ENCODE assay signal across 22 mouse cellular contexts in genomic region chr15:25751510-25751909, GRCm38 (mm10).
DNase-seq lines count a peak whose midpoint lies in the region; ATAC-seq and TF ChIP-seq lines count a peak whose summit lies in the region.
"Had no signal": no experiment of that assay in that cellular context is flagged by ENCODE, and none has a peak within 500 bp of the region (broad histone marks: within the 10 kb centered on the region; RNA-seq: fewer than 3 reads in every experiment).

No protein-coding gene starts in this region.

- WGBS in hindbrain, embryonic 10.5 days: 29% methylated on average over 11 of the region's 11 CpGs
- WGBS in hindbrain, embryonic 16.5 days: 33% methylated on average over 11 of the region's 11 CpGs
- 43% methylated on average over 11 of the region's 11 CpGs for WGBS in embryonic facial prominence, embryonic 11.5 days

- DNase-seq in hindbrain, embryonic 10.5 days (ENCODE audit: low spot score): no peak
- DNase-seq in ES-CJ7 (ENCODE audit: low read depth, low spot score): peak; percentile 83
- no peak for DNase-seq in embryonic facial prominence, embryonic 11.5 days (ENCODE audit: low spot score)
- DNase-seq in cerebellum, adult 11 months: no peak
- no peak for DNase-seq in layer of hippocampus, postnatal 10 days (ENCODE audit: low spot score in 2 of 2)
- DNase-seq: cerebellum, adult 9-11 months; gastrocnemius, adult 2 months; heart, postnatal 10 days; lung, adult 18-20 months; right cerebral cortex, postnatal 25 days; thymus, adult 18-20 months had no signal

- H3K27ac ChIP-seq in hindbrain, embryonic 10.5 days: peak overlapping the region; percentile 68
- H3K27ac ChIP-seq in hindbrain, embryonic 16.5 days (ENCODE audit: low read depth, low read length): no peak overlapping the region
- 0 out of 2 replicates have a peak overlapping the region, but pooled peaks have one; percentile 3 for H3K27ac ChIP-seq in embryonic facial prominence, embryonic 11.5 days (replicated peaks; ENCODE audit: low read depth, low read length)
- H3K27ac ChIP-seq: gastrocnemius, adult 2 months; intestine, embryonic 15.5 days; kidney, postnatal 0 days; stomach, embryonic 15.5 days had no signal

- no peak overlapping the region for H3K4me3 ChIP-seq in hindbrain, embryonic 10.5 days
- H3K4me3 ChIP-seq in hindbrain, embryonic 16.5 days (ENCODE audit: low read length): no peak overlapping the region
- peak overlapping the region; percentile 81 for H3K4me3 ChIP-seq in E14TG2a.4 (replicated peaks; ENCODE audit: low read length)
- H3K4me3 ChIP-seq in embryonic facial prominence, embryonic 11.5 days (ENCODE audit: low read depth, low read length): no peak overlapping the region
- H3K4me3 ChIP-seq: gastrocnemius, adult 2 months; hindbrain, embryonic 13.5 days; intestine, embryonic 15.5 days; layer of hippocampus, adult 2 months; stomach, embryonic 15.5 days had no signal

- H3K4me2 ChIP-seq in hindbrain, embryonic 16.5 days (ENCODE audit: low read length): no peak overlapping the region
- no peak overlapping the region for H3K4me2 ChIP-seq in embryonic facial prominence, embryonic 11.5 days (ENCODE audit: low read depth, low read length)
- H3K4me2 ChIP-seq: heart, embryonic 11.5 days; hindbrain, embryonic 13.5 days; intestine, embryonic 15.5 days; liver, embryonic 11.5 days; stomach, embryonic 15.5 days had no signal

- peaks cover 28% of the 10 kb centered on the region for H3K36me3 ChIP-seq in hindbrain, embryonic 10.5 days
- H3K36me3 ChIP-seq in hindbrain, embryonic 16.5 days (ENCODE audit: control insufficient read depth, insufficient read depth, low read length): no peaks in the 10 kb centered on the region
- H3K36me3 ChIP-seq in E14TG2a.4 (ENCODE audit: insufficient read depth, low read length): peaks cover 28% of the 10 kb centered on the region
- H3K36me3 ChIP-seq in embryonic facial prominence, embryonic 11.5 days (replicated peaks; ENCODE audit: control insufficient read depth, insufficient read depth, low read depth, low read length): no peaks in the 10 kb centered on the region
- H3K36me3 ChIP-seq: G1E; hindbrain, embryonic 13.5 days; stomach, embryonic 15.5 days had no signal

- no peak for ATAC-seq in hindbrain, embryonic 16.5 days
- ATAC-seq in embryonic facial prominence, embryonic 11.5 days (replicated peaks; ENCODE audit: insufficient number of reproducible peaks, low FRiP score, low TSS enrichment, low read depth): no peak
- ATAC-seq in activated CD4-positive, CD25-positive, alpha-beta regulatory T cell, adult 4 months: no peak
- ATAC-seq: intestine, embryonic 15.5 days had no signal

- H3K27me3 ChIP-seq in hindbrain, embryonic 10.5 days (ENCODE audit: insufficient read depth, poor library complexity, severe bottlenecking): no peaks in the 10 kb centered on the region
- no peaks in the 10 kb centered on the region for H3K27me3 ChIP-seq in hindbrain, embryonic 16.5 days (replicated peaks; ENCODE audit: control insufficient read depth, insufficient read depth, low read length)
- no peaks in the 10 kb centered on the region for H3K27me3 ChIP-seq in E14TG2a.4 (ENCODE audit: insufficient read depth, low read length)
- no peaks in the 10 kb centered on the region for H3K27me3 ChIP-seq in embryonic facial prominence, embryonic 11.5 days (ENCODE audit: control insufficient read depth, insufficient read depth, low read length)
- H3K27me3 ChIP-seq: hindbrain, embryonic 13.5 days; intestine, embryonic 15.5 days; stomach, embryonic 15.5 days had no signal

- H3K9ac ChIP-seq in hindbrain, embryonic 16.5 days (ENCODE audit: low read depth, low read length): no peak overlapping the region
- H3K9ac ChIP-seq in embryonic facial prominence, embryonic 11.5 days (replicated peaks; ENCODE audit: low read length): no peak overlapping the region
- H3K9ac ChIP-seq: hindbrain, embryonic 13.5 days; intestine, embryonic 15.5 days; stomach, embryonic 15.5 days had no signal

- TF ChIP-seq CTCF in E14TG2a.4 (conservative IDR thresholded peaks at IDR 0.05; ENCODE audit: low read length): no peak

- no peaks in the 10 kb centered on the region for H3K9me3 ChIP-seq in hindbrain, embryonic 10.5 days
- H3K9me3 ChIP-seq in hindbrain, embryonic 16.5 days (ENCODE audit: control insufficient read depth, low read length): no peaks in the 10 kb centered on the region
- no peaks in the 10 kb centered on the region for H3K9me3 ChIP-seq in E14TG2a.4 (ENCODE audit: low read length)
- no peaks in the 10 kb centered on the region for H3K9me3 ChIP-seq in embryonic facial prominence, embryonic 11.5 days (replicated peaks; ENCODE audit: control insufficient read depth, low read length)
- H3K9me3 ChIP-seq: hindbrain, embryonic 13.5 days; intestine, embryonic 15.5 days; stomach, embryonic 15.5 days had no signal

- peaks cover 58% of the 10 kb centered on the region for H3K4me1 ChIP-seq in hindbrain, embryonic 10.5 days (replicated peaks)
- H3K4me1 ChIP-seq in hindbrain, embryonic 16.5 days (ENCODE audit: control insufficient read depth, insufficient read depth, low read depth, low read length): no peaks in the 10 kb centered on the region
- H3K4me1 ChIP-seq in E14TG2a.4 (replicated peaks; ENCODE audit: low read depth, low read length): peaks cover 70% of the 10 kb centered on the region
- H3K4me1 ChIP-seq in embryonic facial prominence, embryonic 11.5 days (ENCODE audit: control insufficient read depth, insufficient read depth, low read length): no peaks in the 10 kb centered on the region
- H3K4me1 ChIP-seq: stomach, embryonic 15.5 days had no signal
